Mouse (Mus musculus): ENCODE results near the gene Plekha6.

DNA sequence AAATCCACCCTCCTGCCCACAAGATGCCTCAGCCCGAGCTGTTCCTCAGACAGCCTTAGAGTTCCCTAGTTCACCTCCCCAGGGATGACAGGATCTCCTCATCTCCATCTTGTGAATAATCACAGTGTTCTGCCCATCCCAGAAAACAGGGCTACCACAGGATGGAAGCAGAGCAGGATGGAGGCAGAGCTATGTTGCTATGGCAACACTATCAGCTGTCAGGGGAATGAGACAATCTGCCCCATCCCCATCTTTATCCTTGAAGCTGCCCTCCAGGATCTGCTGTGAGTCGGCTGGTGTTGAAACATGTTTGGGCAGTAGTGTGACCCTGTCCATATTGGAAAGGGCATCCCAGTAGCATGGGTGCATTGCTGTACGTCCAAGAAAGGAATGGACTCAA is 167.1 kb downstream of the Plekha6 start:
- TF ChIP-seq POLR2A (IDR thresholded peaks at IDR 0.05; ENCODE audit: low read depth, low read length) (no peak), CTCF (IDR thresholded peaks at IDR 0.05; ENCODE audit: extremely low read depth, insufficient read length, insufficient replicate concordance, low read depth, low read length) (no peak)

All from small intestine, adult 2 months (tissue).